Comparison of ENCODE assay signal across 23 mouse cellular contexts in the genomic region with DNA sequence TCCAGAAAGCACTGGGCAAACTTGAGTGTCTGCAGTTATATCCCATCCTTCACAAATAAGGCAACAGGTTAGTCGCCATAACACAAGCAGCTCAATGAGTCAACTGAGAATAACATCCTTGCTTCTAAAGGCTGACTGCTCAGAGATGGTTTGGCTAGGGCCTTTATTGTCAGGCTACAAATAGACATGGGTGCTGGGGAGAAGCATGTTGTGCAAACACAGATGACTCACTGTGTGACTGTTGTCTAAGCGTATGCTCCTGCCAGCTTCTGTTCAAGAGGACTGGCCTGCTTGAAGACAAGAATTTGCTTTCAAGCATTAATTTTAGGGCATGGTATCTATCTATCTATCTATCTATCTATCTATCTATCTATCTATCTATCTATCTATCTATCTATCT.
DNase-seq lines count a peak whose midpoint lies in the region; ATAC-seq lines count a peak whose summit lies in the region.
"Had no signal": no experiment of that assay in that cellular context is flagged by ENCODE, and none has a peak within 500 bp of the region (broad histone marks: within the 10 kb centered on the region; RNA-seq: fewer than 3 reads in every experiment).

No protein-coding gene starts in this region.

- H3K4me1 ChIP-seq in forebrain, embryonic 10.5 days: peaks cover 11% of the 10 kb centered on the region
- H3K4me1 ChIP-seq in forebrain, embryonic 15.5 days: no peaks in the 10 kb centered on the region
- H3K4me1 ChIP-seq: hindbrain, embryonic 13.5 days; limb, embryonic 15.5 days; stomach, embryonic 15.5 days had no signal

- WGBS in forebrain, embryonic 10.5 days: 93% methylated on average over 2 of the region's 2 CpGs
- 96% methylated on average over 2 of the region's 2 CpGs for WGBS in forebrain, embryonic 15.5 days

- H3K36me3 ChIP-seq in forebrain, embryonic 10.5 days (replicated peaks): no peaks in the 10 kb centered on the region
- H3K36me3 ChIP-seq in forebrain, embryonic 15.5 days: no peaks in the 10 kb centered on the region
- H3K36me3 ChIP-seq: embryonic facial prominence, embryonic 15.5 days; hindbrain, embryonic 13.5 days; limb, embryonic 15.5 days; stomach, embryonic 15.5 days had no signal

- no peak overlapping the region for H3K9ac ChIP-seq in forebrain, embryonic 15.5 days (replicated peaks)
- H3K9ac ChIP-seq: embryonic facial prominence, embryonic 15.5 days; heart, embryonic 13.5 days; hindbrain, embryonic 13.5 days; limb, embryonic 15.5 days; stomach, embryonic 15.5 days had no signal

- H3K27me3 ChIP-seq in forebrain, embryonic 10.5 days (ENCODE audit: poor library complexity, severe bottlenecking): no peaks in the 10 kb centered on the region
- H3K27me3 ChIP-seq in forebrain, embryonic 15.5 days: no peaks in the 10 kb centered on the region
- H3K27me3 ChIP-seq: embryonic facial prominence, embryonic 15.5 days; heart, embryonic 13.5 days; hindbrain, embryonic 13.5 days; limb, embryonic 15.5 days; stomach, embryonic 15.5 days had no signal

- H3K4me2 ChIP-seq in forebrain, embryonic 15.5 days (replicated peaks): no peak overlapping the region
- H3K4me2 ChIP-seq: embryonic facial prominence, embryonic 15.5 days; heart, embryonic 13.5 days; hindbrain, embryonic 13.5 days; limb, embryonic 15.5 days; stomach, embryonic 15.5 days had no signal

- ATAC-seq in forebrain, embryonic 15.5 days (replicated peaks): no peak

- peak; percentile 11 for DNase-seq in heart, adult 8-10 months (ENCODE audit: low spot score)
- no peak for DNase-seq in heart, postnatal 14 days
- DNase-seq in right cerebral cortex, adult 18-20 months: peak; percentile 45
- DNase-seq in right cerebral cortex, postnatal 10 days (ENCODE audit: low spot score in 2 of 2): no peak
- DNase-seq in adipocyte (ENCODE audit: low spot score): peak; percentile 5
- no peak for DNase-seq in forebrain, embryonic 10.5 days (ENCODE audit: extremely low spot score, low spot score)
- DNase-seq: adrenal gland, postnatal 14 days; cerebellum, adult 9-11 months; gastrocnemius, postnatal 14 days; heart, adult 18-20 months; kidney, adult 11 months; kidney, postnatal 4 days; lung, postnatal 4 days; midbrain, embryonic 14.5 days; thymus, adult 18-20 months; thymus, postnatal 36 days had no signal

- intact Hi-C loops in heart, postnatal 14 days (cut with DNase I): no loop called here

- H3K4me3 ChIP-seq in forebrain, embryonic 10.5 days: no peak overlapping the region
- no peak overlapping the region for H3K4me3 ChIP-seq in forebrain, embryonic 15.5 days
- H3K4me3 ChIP-seq: embryonic facial prominence, embryonic 15.5 days; heart, embryonic 13.5 days; hindbrain, embryonic 13.5 days; left cerebral cortex, adult 2 months; limb, embryonic 15.5 days; stomach, embryonic 15.5 days had no signal

- no peaks in the 10 kb centered on the region for H3K9me3 ChIP-seq in forebrain, embryonic 10.5 days
- H3K9me3 ChIP-seq in forebrain, embryonic 15.5 days: no peaks in the 10 kb centered on the region
- H3K9me3 ChIP-seq: embryonic facial prominence, embryonic 15.5 days; heart, embryonic 13.5 days; hindbrain, embryonic 13.5 days; limb, embryonic 15.5 days; stomach, embryonic 15.5 days had no signal

- no peak overlapping the region for H3K27ac ChIP-seq in forebrain, embryonic 10.5 days
- no peak overlapping the region for H3K27ac ChIP-seq in forebrain, embryonic 15.5 days (replicated peaks)
- H3K27ac ChIP-seq: embryonic facial prominence, embryonic 15.5 days; heart, embryonic 13.5 days; hindbrain, embryonic 13.5 days; left cerebral cortex, adult 2 months; limb, embryonic 15.5 days; stomach, embryonic 15.5 days had no signal

Comparison
In these comparisons a context has a peak if more than half of its experiments do, and no peak if none do; other contexts are left out.
1. DNase-seq: peak in heart, adult 8-10 months (single experiment), right cerebral cortex, adult 18-20 months (single experiment) and adipocyte (single experiment); none in heart, postnatal 14 days (0 of 2), right cerebral cortex, postnatal 10 days (0 of 2) and forebrain, embryonic 10.5 days (single experiment).